Mouse (Mus musculus): ENCODE results near the gene Mccc2.

GRCm38 (mm10) chr13:99998099-99998498 is 17.3 kb downstream of the Mccc2 start:
- TF ChIP-seq CTCF (IDR thresholded peaks at IDR 0.05; ENCODE audit: low read depth, low read length) (no peak), POLR2AphosphoS5 (IDR thresholded peaks at IDR 0.05; ENCODE audit: insufficient replicate concordance, low read depth, low read length) (no peak), TAL1 (conservative IDR thresholded peaks at IDR 0.05; ENCODE audit: low read depth, low read length) (no peak)
